Mouse (Mus musculus): Measurements from ENCODE around the gene 1700025G04Rik.

DNA sequence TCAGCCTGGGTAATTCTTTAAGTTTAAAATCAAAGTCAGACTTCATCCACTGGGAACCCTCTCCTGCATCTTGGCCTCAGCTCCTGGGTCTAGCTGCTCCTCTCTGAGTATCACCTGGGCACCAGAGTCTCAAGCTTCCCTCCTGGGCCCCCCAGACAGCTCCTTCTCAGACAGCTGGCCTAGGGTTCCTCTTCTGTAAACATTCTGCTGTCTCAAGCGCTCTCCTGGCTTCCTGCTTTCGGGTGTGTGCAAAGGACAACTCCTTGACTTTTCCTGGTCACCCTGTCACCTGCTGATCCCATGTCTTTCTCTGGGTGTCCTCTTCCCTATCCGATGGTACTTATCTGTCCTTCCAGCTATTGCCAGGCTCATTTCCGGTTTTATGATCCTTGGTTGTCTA lies 99.3 kb downstream of the 1700025G04Rik start:
- TF ChIP-seq POLR2A (IDR thresholded peaks at IDR 0.05; ENCODE audit: control insufficient read depth, extremely low read depth, insufficient read depth, low read length, poor library complexity) (no peak), CTCF (IDR thresholded peaks at IDR 0.05; ENCODE audit: borderline replicate concordance, control insufficient read depth, extremely low read depth, insufficient read depth, low read length, poor library complexity) (no peak)

Data from thymus, adult 2 months (tissue).